Mouse (Mus musculus) stomach, embryonic 15.5 days (tissue): Measurements from ENCODE around the gene Msi2. TPM values are rescaled to one million over a fixed set of nuclear protein-coding genes. Genes with fewer than 3 reads are reported as not detected.

Source experiments
- ATAC-seq: fragments of 200-750 bp; cut with Nextera tagmentation; 2 replicates; pipeline ENCODE4 v1.8.0; 2017; ENCODE audit warnings: low read depth, moderate number of reproducible peaks, moderate TSS enrichment; ENCODE audit not compliant: insufficient read depth, low FRiP score
- H3K27ac ChIP-seq: fragments of 300-500 bp; sonication (generic); 2 replicates; pipeline ENCODE4 v1.5.1; 2015; ENCODE audit warnings: mild to moderate bottlenecking, inconsistent platforms
- H3K27me3 ChIP-seq: fragments of 300-500 bp; sonication (generic); replicated peaks from 2 replicates; pipeline ENCODE4 v1.6.1; 2015; ENCODE audit warnings: inconsistent platforms
- H3K36me3 ChIP-seq: fragments of 300-500 bp; sonication (generic); 2 replicates; pipeline ENCODE4 v1.6.1; 2015; ENCODE audit warnings: inconsistent platforms
- H3K4me1 ChIP-seq: fragments of 300-500 bp; sonication (generic); 2 replicates; pipeline ENCODE4 v1.6.1; 2015; ENCODE audit warnings: inconsistent platforms
- H3K4me2 ChIP-seq: fragments of 300-500 bp; sonication (generic); 2 replicates; pipeline ENCODE4 v1.6.1; 2015; ENCODE audit warnings: mild to moderate bottlenecking, inconsistent platforms
- H3K4me3 ChIP-seq: fragments of 300-500 bp; sonication (generic); replicated peaks from 2 replicates; pipeline ENCODE4 v1.5.1; 2015; ENCODE audit warnings: inconsistent platforms
- H3K9ac ChIP-seq: fragments of 300-500 bp; sonication (generic); 2 replicates; pipeline ENCODE4 v1.6.1; 2015; ENCODE audit warnings: inconsistent platforms
- H3K9me3 ChIP-seq: fragments of 300-500 bp; sonication (generic); 2 replicates; pipeline ENCODE4 v1.6.1; 2016; ENCODE audit warnings: inconsistent platforms
- WGBS: fragments of 180-500 bp; shearing (Covaris S2); methylation state at CpG from one replicate; pipeline ENCODE4 v1.1.7; 2015; 5-methylcytosine and 5-hydroxymethylcytosine counted together
- polyA plus RNA-seq: library from polyadenylated mRNA; unstranded; fragments of >200 nt; fragmentation: Nextera tagmentation; extraction: Ambion mirVana; gene quantifications from 2 replicates; pipeline ENCODE4 v1.2.1, GENCODE M21; 2015

Gene Msi2
- polyA plus RNA-seq, 1 experiment from 2014 or later = 13.7 TPM

DNA sequence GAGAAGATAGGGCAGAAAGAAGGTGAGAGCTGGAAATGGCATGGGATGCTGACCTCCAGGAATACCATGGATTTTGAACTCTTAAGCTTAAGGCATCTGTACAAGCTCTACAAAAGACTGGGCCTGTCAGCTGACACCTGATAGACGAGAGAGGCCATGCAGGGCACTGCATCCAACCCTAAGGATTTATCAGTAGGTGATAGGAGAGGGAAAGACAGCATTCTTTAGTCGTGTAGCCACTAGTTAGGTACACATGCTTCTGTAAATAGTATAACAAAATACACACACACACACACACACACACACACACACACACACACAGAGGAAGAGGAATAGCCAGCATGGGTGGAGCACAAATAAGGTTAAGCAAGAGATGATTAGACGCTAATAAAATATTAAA lies 269.7 kb downstream of the Msi2 start:
- WGBS = 40% methylated on average over 3 of the region's 3 CpGs
- no peak overlapping the region for H3K4me3 ChIP-seq
- H3K27me3 ChIP-seq = no peaks in the 10 kb centered on the region
- H3K9ac ChIP-seq = no peak overlapping the region
- H3K4me1 ChIP-seq = no peaks in the 10 kb centered on the region
- no peak for ATAC-seq
- no peaks in the 10 kb centered on the region for H3K9me3 ChIP-seq
- no peaks in the 10 kb centered on the region for H3K36me3 ChIP-seq
- no peak overlapping the region for H3K27ac ChIP-seq
- H3K4me2 ChIP-seq = no peak overlapping the region

DNA sequence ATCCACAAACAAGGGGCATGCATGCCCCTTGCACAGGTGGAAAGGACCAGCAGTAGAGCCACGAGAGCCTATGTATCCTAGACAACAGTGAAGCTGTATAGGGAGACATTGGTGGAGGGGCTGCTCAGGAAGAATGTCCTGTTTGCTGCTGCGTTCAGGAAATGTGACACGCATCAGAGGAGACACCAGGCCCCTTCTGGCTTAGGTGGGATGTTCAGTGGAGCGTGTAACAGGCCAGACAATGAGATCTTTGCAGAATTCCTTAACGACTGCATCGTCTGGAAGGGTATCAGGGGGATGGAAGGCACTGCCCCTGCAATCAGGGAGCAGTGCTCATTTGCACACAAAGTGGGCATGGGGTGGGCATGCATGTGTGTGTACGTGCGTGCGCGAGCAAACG lies 271.0 kb downstream of the Msi2 start:
- Histone ChIP-seq H3K4me3 (no peak overlapping the region), H3K27me3 (no peaks in the 10 kb centered on the region), H3K9me3 (no peaks in the 10 kb centered on the region), H3K9ac (no peak overlapping the region), H3K4me2 (no peak overlapping the region), H3K27ac (no peak overlapping the region), H3K4me1 (peaks cover under 1% of the 10 kb centered on the region; the same call in 1 of the 2 replicates), H3K36me3 (no peaks in the 10 kb centered on the region)
- no peak for ATAC-seq
- 91% methylated on average over 11 of the region's 11 CpGs for WGBS

DNA sequence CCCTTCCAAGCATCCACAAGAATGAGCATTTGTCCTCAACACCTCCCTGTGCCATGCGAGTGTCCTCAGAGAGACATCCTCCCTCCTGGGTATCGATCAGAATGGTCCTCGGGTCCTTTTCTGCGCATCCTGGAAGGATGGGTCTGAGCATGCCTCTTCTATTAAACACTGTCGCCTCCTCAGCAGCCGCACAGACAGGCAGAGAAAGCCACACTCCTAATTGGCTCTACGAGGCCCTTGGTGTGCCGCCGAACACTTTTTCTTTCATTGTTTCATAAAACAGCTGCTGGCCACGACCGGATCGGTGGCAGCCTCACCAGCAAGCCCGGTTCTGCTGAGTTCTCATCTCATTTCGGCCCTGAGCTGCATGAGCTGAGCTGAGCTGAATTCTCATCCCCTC lies 274.4 kb downstream of the Msi2 start:
- Histone ChIP-seq H3K4me1 (peaks cover 7% of the 10 kb centered on the region), H3K4me3 (no peak overlapping the region), H3K9ac (no peak overlapping the region), H3K27ac (no peak overlapping the region), H3K4me2 (no peak overlapping the region), H3K36me3 (no peaks in the 10 kb centered on the region), H3K27me3 (no peaks in the 10 kb centered on the region), H3K9me3 (no peaks in the 10 kb centered on the region)
- ATAC-seq = no peak
- 87% methylated on average over 14 of the region's 14 CpGs for WGBS

DNA sequence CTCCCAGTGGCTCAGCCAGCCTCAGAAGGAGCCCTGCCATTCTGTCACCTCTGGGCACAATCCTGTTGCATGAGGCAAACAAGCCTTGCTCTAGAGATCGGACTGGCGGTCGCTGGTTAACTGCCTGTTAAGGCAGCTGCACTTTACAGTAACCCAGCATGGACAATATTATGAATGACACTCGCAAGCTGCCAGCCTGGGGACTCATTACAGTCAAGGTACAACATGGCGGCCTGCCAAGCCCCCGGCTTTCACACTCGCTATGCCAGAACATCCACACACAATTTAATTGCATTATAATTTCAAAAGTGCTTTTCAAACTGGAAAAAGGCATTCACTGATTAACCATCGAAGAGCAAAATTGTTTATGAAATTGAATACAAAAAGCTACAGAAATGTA lies 275.0 kb downstream of the Msi2 start:
- Histone ChIP-seq H3K4me3 (no peak overlapping the region), H3K36me3 (no peaks in the 10 kb centered on the region), H3K4me2 (no peak overlapping the region), H3K4me1 (peaks cover 7% of the 10 kb centered on the region), H3K27ac (no peak overlapping the region), H3K9me3 (no peaks in the 10 kb centered on the region), H3K27me3 (no peaks in the 10 kb centered on the region), H3K9ac (no peak overlapping the region)
- no peak for ATAC-seq
- 79% methylated on average over 8 of the region's 8 CpGs for WGBS

DNA sequence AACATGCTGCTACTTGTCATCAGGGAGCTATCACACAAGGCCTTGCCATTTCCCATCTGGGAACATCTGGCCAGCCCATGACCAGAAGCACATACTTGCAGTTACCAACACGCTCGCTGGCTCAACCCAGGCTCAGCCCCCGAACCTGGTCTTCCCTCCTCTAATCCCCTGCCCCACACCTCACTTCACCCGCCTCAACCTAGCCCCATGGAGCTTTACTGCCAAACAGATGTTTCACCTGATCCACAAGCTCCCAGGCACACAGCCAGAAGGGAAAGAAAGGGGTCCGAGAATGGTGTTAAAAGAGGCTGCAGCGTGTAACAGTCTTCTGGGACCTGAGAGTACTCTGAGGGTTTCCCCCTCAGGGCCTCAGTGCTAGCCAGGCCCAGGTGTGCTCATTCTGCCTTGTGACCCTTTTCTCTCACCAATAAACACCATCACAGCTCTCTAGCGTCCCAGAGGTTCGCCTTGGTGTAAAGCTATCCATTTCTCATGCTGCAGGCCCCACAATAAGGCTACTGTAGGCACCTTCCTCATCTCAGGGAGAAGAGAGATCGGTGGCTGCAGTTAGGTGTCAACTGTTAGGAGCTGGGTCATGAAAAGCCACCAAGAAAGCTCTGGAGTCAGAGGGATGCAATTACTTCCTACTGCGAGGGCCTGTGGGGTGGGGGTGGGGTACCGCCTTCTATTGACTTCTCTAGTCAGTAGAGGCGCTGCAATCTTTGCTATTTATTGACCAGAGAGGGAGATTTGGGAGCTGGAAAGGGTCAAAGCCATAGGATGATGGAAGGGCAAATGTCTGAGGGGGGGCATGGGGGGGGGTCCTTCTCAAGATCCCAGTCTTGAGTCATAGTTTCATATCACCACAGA lies 276.2 kb downstream of the Msi2 start:
- 53% methylated on average over 12 of the region's 12 CpGs for WGBS
- ATAC-seq = no peak
- H3K4me2 ChIP-seq = no peak overlapping the region
- no peak overlapping the region for H3K9ac ChIP-seq
- H3K4me1 ChIP-seq = peaks cover 7% of the 10 kb centered on the region
- no peaks in the 10 kb centered on the region for H3K9me3 ChIP-seq
- H3K36me3 ChIP-seq = no peaks in the 10 kb centered on the region
- no peak overlapping the region for H3K27ac ChIP-seq
- H3K4me3 ChIP-seq = no peak overlapping the region
- no peaks in the 10 kb centered on the region for H3K27me3 ChIP-seq

DNA sequence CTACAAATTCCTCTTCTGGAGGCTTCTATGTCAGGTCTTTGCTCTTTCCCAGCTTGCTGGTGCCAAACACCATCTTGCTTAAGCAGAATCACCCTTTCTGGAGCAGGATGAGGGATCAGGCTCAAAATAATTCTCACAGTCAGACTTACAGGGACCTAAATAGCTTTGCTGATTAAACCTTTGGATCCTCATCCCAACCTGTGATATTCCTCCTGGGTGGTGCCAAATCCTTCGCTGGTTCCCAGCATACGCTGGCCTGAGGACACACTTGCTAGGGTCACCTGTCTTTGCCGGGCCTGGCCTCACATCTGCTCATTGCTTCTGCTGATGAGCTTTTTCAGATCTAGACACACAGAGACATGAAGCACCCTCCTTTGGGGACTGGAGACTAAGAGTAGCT lies 279.7 kb downstream of the Msi2 start:
- WGBS = 79% methylated on average over 3 of the region's 3 CpGs

DNA sequence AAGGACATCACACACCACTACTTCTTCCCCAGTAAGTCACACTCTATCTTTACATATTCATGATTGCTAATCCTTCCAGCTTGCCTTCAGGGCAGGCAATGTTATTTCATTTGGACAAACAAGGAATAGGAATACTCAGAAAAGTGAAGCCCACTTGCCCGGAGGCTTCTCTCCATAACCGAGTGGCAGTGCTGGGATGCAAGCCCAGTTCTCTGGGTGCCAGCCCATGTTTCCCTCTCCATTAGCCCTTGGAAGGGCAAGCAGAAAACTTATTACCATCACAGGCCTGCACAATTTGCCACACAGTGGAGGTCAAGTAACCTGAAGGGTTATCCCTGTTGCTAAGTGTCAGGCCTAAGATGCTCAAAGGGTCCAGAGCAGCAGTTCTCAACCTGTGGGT lies 281.7 kb downstream of the Msi2 start:
- Histone ChIP-seq H3K27ac (no peak overlapping the region), H3K4me3 (no peak overlapping the region), H3K27me3 (no peaks in the 10 kb centered on the region), H3K36me3 (no peaks in the 10 kb centered on the region), H3K4me1 (peaks cover 3% of the 10 kb centered on the region; the same call in 1 of the 2 replicates), H3K9me3 (no peaks in the 10 kb centered on the region), H3K9ac (no peak overlapping the region), H3K4me2 (no peak overlapping the region)
- 89% methylated on average over 2 of the region's 2 CpGs for WGBS
- ATAC-seq = no peak

More for the DNA sequence above, 279.7 kb downstream of the Msi2 start:
- ATAC-seq = no peak
- no peaks in the 10 kb centered on the region for H3K27me3 ChIP-seq
- H3K4me1 ChIP-seq = peaks cover 7% of the 10 kb centered on the region
- H3K9me3 ChIP-seq = no peaks in the 10 kb centered on the region
- no peak overlapping the region for H3K4me3 ChIP-seq
- H3K27ac ChIP-seq = no peak overlapping the region
- no peaks in the 10 kb centered on the region for H3K36me3 ChIP-seq
- no peak overlapping the region for H3K9ac ChIP-seq
- H3K4me2 ChIP-seq = no peak overlapping the region

DNA sequence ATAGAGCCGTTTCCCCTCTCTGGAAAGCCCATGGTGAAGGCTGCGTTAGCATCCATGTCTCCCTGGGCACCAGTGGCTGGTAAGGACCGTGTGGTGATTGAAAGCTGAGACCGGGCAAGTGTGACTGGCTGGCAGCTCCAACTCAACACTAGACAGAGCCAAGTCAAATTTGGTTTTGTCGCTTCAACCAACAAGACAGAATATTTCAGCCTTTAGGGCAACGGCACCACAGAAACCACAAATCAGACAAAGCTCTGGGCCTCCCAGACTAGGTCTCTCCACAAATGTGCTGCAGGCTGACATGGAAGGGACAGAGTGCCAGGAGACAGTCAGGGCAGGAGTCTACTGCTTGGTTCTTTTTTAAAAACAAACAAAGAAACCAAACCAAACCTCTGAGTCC lies 282.8 kb downstream of the Msi2 start:
- peaks cover 4% of the 10 kb centered on the region; the same call in 1 of the 2 replicates for H3K4me1 ChIP-seq
- no peaks in the 10 kb centered on the region for H3K9me3 ChIP-seq
- H3K4me3 ChIP-seq = no peak overlapping the region
- H3K27ac ChIP-seq = no peak overlapping the region
- H3K27me3 ChIP-seq = no peaks in the 10 kb centered on the region
- H3K36me3 ChIP-seq = no peaks in the 10 kb centered on the region
- 83% methylated on average over 6 of the region's 6 CpGs for WGBS
- H3K9ac ChIP-seq = no peak overlapping the region
- ATAC-seq = no peak
- H3K4me2 ChIP-seq = no peak overlapping the region

DNA sequence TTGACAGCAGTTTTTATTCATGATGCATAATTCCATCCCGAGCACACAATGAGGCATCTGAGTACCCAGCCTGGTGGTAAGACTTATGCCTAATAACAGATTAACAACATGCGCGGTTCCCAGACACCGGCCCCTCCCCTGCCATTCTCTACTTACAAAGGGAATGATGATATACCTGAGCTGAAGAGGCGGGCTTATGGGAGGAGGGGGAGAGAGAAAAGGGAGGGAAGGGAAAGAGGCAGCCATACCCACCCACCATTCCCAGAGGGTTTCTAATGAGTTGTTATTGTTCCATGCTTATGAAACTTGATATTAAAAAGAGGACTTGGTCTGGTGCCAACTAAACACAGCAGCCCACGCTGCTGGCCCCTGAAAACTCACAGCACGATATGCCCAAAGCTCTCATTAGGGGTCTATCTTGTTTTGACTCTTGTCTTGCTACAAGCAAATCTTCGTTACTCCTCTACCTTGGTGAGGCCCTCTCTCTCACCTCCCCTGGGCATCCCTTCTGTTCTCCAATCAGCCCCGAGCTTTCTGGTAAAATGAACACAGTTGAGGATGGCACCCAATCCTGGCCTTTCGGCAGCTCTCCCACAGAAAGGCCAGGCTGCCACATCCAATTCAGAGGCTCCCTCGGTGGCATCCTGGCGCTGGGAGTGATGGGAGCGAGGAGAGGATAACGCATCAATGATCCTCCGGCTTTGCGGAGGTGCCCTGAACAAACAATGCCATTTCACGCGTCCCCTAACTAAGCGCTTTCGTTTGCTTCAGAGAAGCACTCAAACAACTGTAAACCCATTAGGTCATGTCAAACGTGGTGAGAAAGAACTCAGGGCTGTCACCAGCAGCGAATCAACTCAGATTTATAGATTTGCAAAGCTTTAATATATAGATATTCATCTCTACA lies 286.7 kb downstream of the Msi2 start:
- Histone ChIP-seq H3K9ac (no peak overlapping the region), H3K4me2 (no peak overlapping the region), H3K4me1 (peaks cover 4% of the 10 kb centered on the region; the same call in 1 of the 2 replicates), H3K4me3 (no peak overlapping the region), H3K36me3 (no peaks in the 10 kb centered on the region), H3K9me3 (no peaks in the 10 kb centered on the region), H3K27me3 (no peaks in the 10 kb centered on the region), H3K27ac (no peak overlapping the region)
- no peak for ATAC-seq
- 68% methylated on average over 22 of the region's 22 CpGs for WGBS

DNA sequence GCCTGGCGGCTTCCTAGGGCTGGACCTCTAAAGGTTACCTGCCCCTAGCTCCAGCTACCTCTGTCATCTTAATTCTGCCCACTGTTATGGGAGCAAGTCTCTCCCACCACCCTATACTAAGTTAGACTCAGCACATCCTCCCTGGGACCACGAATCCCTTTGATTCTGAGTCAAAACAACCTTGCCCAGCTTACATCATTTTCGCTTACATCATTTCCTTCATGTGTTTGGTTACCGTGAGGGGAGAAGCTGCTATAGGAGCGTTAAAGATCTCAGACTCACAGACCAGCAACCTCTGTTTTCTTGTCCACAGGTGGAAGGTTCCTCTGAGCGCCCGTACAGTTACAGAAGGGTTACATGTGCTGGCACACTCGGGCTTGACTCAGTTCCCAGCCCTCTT lies 288.0 kb downstream of the Msi2 start:
- Histone ChIP-seq H3K27ac (no peak overlapping the region), H3K36me3 (no peaks in the 10 kb centered on the region), H3K27me3 (no peaks in the 10 kb centered on the region), H3K9ac (no peak overlapping the region), H3K4me3 (no peak overlapping the region), H3K9me3 (no peaks in the 10 kb centered on the region), H3K4me1 (peaks cover 13% of the 10 kb centered on the region), H3K4me2 (no peak overlapping the region)
- 89% methylated on average over 8 of the region's 8 CpGs for WGBS
- ATAC-seq = no peak

DNA sequence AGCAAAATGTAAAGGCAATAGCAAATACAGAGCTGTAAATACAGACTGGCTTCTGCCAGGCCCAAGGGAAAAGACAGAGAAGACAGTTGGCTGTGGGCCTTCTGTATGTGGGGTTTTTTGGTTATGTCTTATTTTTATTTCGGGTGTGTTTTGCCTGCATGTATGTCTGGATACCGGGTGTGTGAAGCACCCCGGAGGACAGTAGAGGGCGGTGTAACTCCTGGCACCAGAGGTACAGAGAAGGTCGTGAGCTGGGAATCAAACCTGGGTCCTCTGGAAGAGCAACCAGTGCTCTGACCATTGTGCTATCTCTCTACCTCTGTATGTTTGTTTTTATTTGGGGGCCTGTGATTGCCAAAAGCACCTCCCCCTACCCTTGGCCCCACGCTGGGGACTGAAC lies 288.6 kb downstream of the Msi2 start:
- 91% methylated on average over 6 of the region's 6 CpGs for WGBS
- Histone ChIP-seq H3K9ac (no peak overlapping the region), H3K4me1 (peaks cover 19% of the 10 kb centered on the region), H3K4me3 (no peak overlapping the region), H3K4me2 (no peak overlapping the region), H3K27ac (no peak overlapping the region), H3K36me3 (no peaks in the 10 kb centered on the region), H3K9me3 (no peaks in the 10 kb centered on the region), H3K27me3 (no peaks in the 10 kb centered on the region)
- no peak for ATAC-seq

DNA sequence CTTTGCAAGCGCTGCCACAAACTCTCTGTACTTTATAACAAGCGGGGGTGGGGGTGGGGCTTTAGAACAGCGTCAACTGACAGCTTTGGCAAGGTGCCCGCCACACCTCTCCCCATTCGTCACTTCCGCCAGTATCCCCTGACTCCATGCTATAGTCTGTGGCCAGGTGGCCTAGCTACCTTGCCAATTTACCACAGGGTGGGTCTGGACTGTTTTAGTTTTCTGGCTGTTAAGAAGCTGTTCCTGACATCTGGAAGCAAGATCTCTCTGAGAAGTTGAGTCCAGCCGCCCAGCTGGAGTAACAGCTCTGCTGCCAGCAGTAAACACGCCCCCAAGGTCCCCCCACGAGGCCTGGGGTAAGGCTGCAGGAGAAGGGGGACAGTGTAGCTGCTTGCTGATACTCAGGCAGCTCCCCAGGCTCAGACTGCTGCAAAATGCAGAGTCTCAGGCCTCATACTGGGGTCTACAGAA lies 292.6 kb downstream of the Msi2 start:
- Histone ChIP-seq H3K4me3 (no peak overlapping the region), H3K36me3 (no peaks in the 10 kb centered on the region), H3K9ac (no peak overlapping the region), H3K27me3 (no peaks in the 10 kb centered on the region), H3K4me2 (peak overlapping the region; percentile 11; the same call in 1 of the 2 replicates), H3K9me3 (no peaks in the 10 kb centered on the region), H3K4me1 (peaks cover 24% of the 10 kb centered on the region), H3K27ac (0 out of 2 replicates have a peak overlapping the region, but pooled peaks have one; percentile 21)
- peak; percentile 71 for ATAC-seq
- 23% methylated on average over 9 of the region's 9 CpGs for WGBS
